Mouse (Mus musculus): Measurements from ENCODE around the gene Mia.

Mia gene

DNA sequence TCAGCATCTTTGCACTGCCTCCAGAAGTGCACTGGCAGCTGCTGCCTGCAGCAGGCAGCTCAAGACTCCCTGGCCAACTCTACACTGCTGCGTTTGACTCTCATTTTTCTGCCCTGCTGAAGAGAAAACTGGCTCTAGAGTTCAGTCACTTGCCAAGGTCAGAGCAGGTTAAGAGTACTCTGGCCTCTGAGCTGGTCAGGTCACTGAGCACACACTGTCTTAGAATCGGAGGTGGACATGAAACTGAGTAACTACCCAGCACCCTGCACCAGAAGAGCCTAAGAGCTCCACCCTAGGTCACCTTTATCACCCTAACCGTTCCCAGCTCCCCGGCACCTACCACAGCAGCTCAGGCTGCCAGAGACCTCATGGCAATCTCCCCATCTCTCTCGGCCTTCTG is 5.0 kb upstream of the Mia start:
- no peak for DNase-seq (ENCODE audit: low read depth, low spot score)

DNA sequence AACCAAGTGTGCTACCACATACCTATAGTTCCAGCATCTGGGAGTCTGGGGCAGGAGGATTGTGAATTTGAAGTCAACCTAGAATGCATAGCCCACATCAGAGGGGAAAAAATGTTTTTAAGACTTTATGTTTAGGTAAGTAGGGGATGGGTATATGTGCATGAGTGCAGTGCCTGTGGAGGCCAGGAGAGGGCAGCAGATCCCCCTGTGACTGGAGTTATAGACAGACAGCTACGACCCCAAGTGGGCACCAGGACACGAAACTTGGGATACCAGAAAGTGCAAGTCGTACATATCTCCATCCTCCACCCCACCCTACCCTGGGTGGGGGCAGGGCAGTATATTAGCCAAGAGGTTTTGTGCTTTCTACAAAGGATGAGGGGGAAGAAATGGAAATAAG is 4.0 kb upstream of the Mia start:
- no peak for DNase-seq (ENCODE audit: low read depth, low spot score)

DNA sequence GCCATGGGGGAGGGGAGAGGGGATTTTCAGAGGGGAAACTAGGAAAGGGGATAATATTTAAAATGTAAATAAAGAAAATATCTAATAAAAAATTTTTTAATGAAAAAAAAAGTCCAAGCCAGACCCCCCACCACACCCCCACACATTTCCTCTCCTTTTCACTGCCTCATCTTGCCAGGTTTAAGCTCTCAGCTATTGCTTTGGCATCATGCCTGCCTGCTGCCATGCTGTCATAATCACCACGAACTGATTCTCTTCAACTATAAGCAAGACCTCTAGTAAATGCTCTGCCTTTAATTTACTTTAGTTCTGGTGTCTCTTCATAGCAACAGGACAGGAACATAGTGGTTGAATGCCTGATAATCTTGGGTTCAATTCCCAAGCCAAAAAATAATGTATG is 1.5 kb upstream of the Mia start:
- no peak for DNase-seq (ENCODE audit: low read depth, low spot score)

DNA sequence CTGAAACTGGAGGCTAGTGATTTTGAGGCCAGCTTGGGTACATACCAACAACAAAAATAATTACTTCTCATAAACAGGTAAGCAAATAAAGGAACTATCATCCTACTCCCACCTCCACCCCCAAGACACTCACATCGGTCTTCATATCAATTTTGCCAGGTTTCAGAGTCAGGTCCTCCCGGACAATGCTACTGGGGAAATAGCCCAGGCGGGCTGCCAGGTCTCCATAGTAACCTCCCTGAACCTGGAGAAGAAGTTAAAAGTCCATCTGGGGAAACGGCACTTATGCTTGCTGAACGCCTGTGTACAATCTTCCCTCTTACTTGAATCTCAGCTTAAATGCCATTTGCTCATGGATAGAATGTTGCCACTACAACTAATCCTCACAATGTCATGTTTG is 921 bp downstream of the Mia start:
- no peak for DNase-seq (ENCODE audit: low read depth, low spot score)

DNA sequence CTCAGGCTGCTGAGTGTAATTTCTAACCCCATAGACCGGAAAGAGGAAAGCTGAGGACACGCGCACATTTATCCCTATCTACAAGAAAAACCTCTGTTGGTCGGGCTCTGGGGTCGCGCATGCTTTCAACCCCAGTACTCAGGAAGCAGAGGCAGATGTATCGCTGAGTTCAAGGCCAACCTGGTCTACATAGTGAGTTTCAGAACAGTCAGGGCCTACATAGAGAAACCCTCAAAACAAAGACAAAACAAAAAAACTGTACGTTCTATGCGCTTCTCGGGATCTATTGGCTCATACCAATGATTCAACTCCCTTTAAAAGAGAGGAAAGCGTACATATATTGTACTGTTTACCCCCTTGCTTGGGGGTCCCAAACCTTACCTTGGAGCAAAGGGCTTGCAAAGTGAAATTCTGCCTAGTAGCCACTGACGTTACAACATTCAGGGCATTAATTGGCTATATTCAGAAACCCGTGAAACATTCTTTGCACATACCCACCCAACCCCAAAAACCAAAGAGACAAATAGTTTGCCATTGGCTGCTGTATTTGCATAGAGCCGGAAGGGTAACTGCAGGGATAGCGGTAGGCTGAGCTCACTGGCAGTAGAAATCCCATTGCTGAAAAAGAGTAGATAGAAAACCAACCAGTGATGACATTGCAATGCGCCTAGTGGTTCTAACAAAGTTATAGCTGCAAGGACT is 1.6 kb downstream of the Mia start:
- DNase-seq (ENCODE audit: low read depth, low spot score): no peak

DNA sequence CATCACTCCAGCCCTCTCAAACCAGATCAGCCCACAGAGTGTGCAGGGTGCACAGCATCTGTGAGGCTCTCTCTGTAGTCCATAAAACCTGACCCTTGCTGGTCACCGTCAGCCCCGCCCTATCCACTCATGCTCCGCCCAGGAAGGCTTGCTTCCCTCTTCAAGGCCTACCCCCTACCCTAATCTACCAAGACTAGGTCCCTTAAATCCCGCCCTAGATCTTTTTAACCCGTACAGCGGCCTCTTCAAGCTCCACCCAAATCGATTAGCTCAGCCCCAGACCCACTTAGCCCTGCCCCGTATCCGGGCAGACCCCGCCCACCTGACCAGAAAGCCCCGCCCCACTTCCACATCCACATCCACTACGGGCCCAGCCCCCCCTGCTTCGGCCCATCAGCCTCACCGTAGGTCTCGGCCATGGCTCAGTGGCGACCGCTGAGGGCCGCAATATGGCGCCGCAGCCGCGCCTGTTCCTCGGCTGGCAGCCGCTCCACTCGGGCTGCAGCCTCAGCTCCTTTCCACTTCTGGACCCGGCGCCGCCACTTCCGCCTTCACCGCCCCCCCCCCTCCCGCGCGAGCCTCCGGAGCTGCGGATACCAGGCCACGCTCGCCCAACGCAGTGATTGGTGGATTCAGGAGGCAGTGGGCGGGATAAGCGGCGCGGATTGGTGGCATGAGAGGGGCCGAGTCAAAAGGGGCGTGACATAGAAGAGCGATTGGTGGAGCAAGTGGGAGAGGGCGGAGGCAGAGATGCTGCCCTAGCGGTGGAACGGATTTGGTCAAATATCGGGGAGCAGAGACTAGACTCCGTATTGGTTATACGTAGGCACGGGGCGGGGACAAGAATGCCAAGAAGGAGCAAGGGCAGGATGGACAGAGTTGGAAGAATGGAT is 2.4 kb downstream of the Mia start, which contains the start of gene Rab4b:
Gene Rab4b (minus strand): TSS at position 573 of the 893 bp plus-strand sequence.
- DNase-seq (ENCODE audit: low read depth, low spot score): peak; percentile 100

DNA sequence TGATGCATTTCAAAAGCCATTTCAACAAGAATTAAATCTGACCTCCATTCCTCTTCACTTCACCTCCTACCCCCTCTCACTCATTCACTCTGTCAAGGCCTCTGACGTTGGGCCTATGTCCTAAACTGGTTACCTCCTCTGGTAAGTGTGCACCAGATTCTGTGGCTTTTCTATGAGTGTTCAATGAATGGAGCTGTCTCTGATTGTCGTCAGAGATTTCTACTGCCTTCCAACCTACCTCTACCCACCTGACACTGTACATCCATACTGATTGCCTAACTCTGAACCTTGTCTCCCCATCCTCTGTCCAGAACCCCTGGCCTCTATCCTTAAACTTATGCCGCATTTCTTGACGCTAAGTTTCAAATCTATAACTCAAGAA is 3.0 kb downstream of the Mia start:
- DNase-seq (ENCODE audit: low read depth, low spot score): no peak

DNA sequence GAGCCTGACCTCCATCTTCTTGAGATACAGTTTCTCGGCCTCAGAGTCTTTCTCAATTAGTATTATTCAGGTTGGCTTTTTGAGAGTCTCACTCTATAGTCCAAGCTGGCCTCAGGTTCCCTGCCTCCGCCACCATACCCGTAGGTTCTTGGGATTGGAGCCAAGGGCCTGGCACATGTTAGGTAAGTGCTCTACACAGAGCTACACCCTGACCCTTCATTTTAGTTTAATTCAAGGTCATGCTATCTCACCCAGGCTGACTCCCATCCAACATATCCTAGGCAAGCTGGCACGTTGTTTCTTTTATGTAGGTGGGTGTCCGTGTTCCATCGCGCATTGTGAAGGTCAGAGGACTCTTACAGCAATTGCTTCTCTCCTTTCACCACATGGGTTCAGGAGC is 6.1 kb downstream of the Mia start:
- DNase-seq (ENCODE audit: low read depth, low spot score): no peak

DNA sequence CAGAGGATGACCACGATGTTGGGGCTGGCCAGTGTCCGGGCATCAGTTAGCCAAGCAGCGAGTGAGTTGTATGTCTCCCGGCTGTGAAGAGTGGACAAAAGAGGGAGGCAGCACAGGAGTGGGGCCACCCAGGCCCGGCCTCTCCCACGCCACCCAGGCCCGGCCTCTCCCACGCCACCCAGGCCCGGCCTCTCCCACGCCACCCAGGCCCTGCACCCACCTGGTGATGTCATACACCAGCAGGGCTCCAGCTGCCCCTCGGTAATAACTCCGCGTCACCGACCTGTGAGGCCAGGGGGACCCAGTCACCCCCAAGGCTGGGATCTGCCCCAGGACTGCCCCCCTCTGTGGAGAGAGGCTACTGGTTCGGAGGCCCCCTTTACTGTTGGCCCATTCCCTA is 6.5 kb downstream of the Mia start:
- DNase-seq (ENCODE audit: low read depth, low spot score): no peak

DNA sequence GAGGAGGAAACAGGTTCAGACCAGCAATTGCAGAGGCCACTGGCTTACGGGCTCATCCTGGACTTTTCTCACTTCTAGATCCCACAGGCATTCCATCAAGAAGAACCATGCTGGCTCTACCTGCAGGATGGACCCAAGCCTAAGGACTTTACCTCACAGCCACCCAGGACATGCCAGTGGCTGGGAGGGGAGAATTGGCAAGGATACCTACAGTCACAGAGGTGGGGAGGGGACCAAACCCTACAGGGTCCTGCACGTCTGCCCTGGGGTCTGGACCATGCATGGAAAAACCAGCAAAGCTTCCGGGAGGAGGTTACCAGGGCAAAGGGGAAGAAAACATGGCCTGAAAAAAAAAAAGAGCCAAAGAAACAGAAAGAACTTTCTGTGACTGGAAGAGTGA is 10.0 kb downstream of the Mia start:
- no peak for DNase-seq (ENCODE audit: low read depth, low spot score)

DNA sequence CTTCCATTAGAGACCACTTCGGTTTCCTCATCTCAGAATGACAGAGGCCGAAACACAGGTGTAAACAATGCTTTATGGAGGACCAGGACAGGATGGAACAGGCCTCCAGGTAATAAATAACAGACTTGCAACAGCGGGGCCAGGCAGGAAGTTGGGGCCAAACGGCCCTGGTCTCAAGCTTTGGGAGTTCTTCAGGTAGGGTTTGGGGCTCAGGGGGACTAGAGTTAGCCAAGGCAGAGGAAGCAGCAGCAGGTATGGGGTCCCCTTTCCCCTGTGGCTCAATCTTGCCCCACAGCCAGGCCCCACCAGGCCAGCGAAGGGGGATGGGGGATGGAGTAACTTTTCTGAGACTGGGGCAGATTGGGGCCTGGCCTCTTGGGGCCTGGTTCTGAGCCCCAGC is 12.6 kb downstream of the Mia start:
- no peak for DNase-seq (ENCODE audit: low read depth, low spot score)

DNA sequence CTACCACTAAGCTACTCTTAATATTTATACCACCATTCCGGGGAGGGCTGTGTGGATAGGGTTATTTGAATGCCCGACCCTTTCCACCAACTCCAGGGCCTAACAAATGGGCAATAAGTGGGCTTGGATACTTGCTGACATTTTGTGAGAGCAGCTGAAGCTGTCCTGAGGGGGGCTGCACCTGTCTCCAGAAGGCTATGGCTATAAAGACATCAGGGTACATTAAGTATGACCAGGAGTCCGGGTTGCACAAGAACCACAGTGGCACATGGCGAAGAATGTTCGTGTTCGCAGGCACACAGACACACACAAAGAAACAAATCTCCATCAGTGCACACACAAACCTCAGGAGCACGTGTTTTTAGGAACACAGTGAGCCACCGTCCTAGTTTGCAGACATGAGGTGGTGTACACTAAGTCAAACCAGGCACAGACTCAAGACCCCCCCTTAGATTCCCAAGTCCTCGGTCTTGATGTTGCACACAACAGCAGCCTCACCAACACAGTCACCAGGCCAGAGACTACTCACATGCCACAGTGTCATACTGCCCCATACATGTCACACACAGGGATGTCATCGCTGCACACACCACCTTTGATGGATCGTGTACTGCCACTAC is 13.4 kb downstream of the Mia start:
- DNase-seq (ENCODE audit: low read depth, low spot score): no peak

DNA sequence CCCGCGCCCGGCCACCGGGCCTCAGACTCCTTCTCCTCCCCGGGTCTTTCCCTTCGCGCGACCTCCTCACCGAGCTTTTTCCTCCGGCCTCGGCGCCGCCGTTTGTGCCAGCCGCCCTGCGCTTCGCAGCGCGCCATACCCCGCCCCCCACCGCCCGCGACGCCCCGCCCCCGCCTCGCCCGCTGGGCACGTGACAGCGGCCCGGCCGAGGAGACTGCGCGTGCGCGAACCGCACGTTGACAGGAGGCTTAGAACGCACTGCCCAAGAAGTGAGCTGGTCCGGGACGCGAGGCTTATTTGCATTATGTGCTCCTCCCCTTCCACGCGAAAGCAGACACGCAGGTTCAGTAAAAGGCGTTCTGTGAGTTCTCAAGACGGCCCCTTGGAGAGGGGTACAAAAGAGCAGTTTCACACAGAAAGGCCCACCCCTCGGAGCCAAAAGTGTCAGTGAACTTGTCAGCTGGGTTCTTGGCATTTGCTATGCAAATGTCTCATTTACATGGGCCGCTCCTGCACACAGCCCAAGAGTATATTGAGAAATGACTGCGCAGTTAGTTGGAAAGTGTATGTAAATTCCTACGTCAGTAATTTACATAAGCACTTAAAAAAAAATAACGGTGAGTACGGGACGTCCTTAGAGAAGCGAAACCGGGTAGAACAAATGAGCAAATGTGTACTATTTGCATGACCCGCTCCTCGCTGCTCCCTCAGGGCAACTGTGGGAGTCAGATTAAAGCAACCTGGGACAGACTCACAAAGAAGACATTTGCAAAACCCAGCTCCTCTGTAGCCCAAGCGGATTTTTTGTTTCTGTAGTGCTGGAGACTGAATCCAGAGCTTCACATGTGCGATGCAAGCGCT is 14.1 kb downstream of the Mia start, which contains the start of gene Egln2:
Gene Egln2 (minus strand): TSS at position 189 of the 861 bp plus-strand sequence.
- peak; percentile 90 for DNase-seq (ENCODE audit: low read depth, low spot score)

DNA sequence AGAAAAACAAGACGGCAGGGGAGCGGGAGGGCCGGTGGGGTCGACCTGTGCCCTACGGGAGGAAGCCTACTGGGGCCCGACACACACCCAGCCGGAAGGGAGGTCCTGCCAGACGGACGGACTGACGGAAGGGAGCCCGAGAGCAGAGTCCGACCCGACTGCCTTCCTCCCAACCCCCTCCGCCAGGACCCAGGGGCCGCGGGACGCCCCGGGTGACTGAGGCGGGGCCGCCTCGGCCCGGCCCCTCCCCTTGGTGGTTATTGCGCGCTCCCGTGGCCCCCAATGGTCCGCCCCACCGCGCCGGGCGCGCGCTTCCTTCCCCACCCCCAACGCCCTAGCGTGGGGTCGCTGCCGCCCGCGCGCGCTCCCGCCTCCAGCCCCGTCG is 14.7 kb downstream of the Mia start:
- peak; percentile 77 for DNase-seq (ENCODE audit: low read depth, low spot score)

DNA sequence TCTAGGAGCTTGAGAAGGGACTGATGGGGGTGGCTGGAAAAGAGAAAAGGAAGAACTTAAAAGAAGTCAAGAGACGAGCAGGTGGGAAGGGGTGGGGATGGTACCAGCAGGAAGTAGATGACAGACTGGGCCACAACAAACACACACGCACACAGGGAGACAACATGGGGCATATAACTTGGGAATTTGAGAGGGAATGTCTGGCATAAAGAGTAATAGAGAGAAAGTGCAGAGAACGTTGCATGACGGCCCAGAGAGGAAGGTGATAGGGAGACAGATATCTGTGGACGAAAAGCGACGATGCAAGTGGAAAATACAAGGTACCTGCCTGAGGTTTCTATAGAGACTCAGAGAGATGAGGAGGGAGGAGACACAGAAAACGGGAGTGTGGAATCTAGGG is 15.3 kb downstream of the Mia start:
- no peak for DNase-seq (ENCODE audit: low read depth, low spot score)

DNA sequence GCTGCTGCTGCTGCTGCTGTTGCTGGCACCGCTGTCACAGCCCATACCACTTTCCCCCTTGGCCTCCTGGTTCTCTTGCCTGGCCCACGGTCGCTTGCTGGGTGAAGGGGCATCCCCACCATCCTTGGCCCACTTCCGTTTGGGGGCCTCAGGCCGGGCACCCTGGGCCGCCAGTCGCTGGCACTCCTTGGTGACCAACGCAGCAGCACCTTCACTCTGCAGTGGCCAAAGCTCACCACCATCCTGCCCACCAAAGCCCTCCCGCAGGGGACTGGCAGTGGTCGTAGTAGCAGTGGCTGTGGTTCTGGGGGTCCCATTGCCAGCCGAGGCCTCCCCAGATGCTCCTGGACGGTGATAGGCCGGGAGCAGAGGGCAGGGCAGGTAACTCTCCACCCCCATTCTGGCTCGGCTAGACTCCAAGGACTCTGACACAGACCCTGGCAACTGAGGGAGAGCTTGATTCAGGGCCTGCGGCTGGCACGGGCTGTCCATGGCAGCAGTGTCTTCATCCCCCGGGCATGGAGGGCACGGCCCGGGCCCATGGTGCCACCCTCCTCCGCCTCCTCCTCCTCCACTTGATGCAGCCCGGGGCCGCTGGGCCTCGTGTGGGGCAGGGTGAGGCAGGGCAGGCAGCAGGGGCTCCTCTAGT is 15.8 kb downstream of the Mia start:
- DNase-seq (ENCODE audit: low read depth, low spot score): no peak

DNA sequence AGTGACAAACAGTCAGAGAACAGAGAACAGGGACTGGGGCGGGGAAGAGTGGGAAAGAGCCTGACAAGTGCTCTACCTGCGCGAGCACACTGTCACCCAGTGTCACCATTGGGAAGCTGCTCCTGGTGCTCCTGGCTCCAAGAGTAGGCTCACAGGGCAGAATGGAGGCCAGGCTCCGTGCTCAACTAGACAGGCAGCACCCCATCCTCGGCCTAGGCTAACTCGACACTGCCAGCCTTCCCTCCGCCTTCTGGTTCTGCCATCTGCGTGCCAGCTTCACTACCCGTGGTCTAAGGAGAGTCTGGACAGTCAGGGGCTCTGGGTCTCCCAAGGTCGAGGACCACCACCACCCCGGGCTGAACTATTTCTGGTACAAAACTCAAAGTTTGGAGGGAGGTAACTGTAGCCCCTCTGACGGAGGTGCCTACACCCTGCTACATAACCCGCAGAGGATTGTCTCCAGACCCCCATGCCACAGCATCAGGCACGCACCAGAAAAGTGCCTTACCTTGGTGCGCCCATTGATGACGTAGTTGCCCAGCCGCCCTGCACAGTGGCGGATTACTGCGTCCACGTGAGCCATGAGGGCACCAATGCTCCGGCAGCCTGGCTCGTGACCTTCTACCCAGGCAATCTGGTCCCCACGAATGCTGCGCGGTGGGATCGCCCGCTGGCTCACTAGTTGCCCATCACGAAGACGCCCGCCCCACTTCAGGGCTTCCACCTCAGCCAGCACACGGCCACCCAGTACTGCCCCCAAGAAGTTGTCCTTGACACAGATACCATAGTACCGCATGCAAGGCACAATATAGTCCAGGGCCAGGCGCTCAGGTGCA is 16.6 kb downstream of the Mia start:
- DNase-seq (ENCODE audit: low read depth, low spot score): no peak

DNA sequence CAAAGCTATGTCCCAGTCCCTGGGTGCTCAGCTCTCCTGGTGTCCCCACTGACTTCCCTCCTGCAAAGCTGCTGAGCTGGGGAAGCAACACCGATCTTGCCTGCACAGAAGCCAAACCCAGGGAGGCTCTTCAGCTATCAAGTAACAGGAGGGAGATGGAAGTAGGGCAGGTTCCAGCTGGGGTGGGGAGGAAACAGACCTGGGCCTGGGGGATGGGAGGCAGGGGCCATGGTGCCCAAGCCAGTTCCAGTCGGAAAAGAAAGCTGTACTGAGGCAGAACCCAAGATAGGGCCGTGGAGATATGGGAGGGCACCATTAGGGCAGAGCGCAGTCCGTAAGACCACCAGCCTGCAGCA is 17.5 kb downstream of the Mia start:
- no peak for DNase-seq (ENCODE audit: low read depth, low spot score)

DNA sequence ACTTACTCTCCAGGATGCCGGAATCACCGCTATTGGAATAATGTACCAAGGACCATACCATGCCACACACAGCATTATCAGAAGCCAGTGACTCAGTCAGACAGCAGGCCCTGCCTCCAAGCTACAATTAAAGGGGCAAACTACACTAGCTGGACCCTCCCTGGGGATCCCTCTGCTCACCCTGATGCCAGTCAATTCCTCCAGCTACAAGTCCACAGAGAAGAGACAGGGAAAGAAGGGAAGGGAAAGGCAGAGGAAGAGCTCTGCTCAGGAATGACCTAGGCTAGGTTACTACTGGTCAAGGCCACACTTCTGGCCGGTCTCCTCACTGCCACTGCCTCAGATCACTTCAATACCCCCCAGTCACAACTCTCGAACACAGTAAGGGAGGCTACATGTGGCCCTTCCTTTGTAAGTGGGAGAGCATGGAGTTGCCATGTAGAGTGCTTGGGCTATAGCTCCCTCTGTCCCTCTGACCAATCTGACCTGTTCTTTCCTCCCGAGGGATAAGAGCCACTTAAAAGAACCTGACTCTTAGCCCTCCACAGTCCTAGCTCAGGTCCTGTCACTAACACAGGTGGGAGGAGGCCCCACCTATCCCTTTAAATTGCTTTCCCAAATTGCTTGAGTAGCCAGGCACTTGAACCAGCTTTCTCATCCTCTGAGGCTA is 18.0 kb downstream of the Mia start:
- no peak for DNase-seq (ENCODE audit: low read depth, low spot score)

DNA sequence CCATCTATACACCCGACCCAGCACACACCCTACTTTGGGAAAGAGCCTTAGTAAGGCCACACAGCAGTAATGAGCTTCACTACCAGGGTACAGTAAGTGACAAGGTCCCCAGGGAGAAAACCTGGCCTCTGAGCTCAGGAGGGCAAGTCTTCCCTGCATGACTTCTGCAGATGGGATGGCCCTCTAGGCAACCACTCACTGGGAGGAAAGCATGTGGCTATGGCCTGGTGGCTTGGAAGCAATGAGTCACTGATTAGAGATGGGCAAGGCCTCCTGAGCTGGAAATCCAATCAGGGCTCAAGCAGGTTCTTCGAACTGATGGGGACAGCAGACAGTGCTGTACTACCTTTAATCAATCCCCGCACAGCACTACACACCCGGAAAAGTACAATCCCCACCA is 19.2 kb downstream of the Mia start:
- no peak for DNase-seq (ENCODE audit: low read depth, low spot score)

All from embryo, embryonic 11.5 days (tissue).